Mouse (Mus musculus) heart, postnatal 0 days (tissue): ENCODE measurements around the gene Srp68.

ENCODE experiments used
- CTCF ChIP-seq: IDR thresholded peaks from 2 replicates; pipeline ENCODE4 v1.5.1; 2016; ENCODE audit warnings: antibody characterized with exemption, control low read depth, low read depth
- EP300 ChIP-seq: IDR thresholded peaks from 2 replicates; pipeline ENCODE4 v1.6.1; 2016; ENCODE audit warnings: antibody characterized with exemption, low read depth

DNA sequence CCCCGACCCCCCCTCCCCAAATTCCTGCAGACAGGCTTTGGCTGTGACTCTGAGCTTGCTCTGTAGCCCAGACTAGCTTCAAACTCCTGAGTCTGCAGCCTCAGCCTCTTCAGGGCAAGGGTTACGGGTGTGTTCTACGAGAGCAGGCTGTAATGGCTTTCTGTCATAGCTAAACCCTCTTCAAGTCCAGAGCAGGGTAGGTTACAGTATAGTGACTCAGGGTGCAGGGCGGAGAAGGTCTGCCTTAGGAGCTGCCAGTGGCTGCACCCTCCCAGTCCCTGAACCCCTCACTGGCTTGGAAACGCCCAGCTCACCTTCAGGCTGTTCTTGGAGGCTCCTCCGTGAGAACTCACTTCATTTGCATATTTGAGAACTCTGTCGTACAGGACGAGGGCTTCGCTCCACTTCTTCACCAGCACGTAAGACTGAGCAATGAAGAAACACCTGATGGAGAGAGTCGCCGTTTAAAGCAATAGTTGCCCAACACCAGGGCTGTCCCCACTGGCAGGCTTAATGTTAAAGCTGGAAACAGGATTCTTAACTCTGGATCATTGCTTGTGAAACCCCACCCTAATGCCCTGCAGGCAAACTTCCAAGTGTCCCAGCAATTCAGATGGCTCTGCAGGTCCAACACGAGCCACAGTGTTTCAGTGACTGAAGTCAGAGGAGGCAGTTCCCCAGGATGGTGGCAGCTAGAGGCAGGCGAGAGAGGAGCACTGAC, 26.4 kb downstream of the Srp68 start:
- TF ChIP-seq CTCF: no peak
- TF ChIP-seq EP300: no peak
